Mouse (Mus musculus) erythroblast, embryonic 14.5 days (primary cell): ENCODE results near the gene Cdk5.

Source experiments
- GATA1 ChIP-seq: IDR thresholded peaks from 2 replicates; pipeline ENCODE4 v1.6.1; 2012; ENCODE audit warnings: low read length, inconsistent platforms, mixed read lengths
- TAL1 ChIP-seq: IDR thresholded peaks from 3 replicates; pipeline ENCODE4 v1.6.1; 2012; ENCODE audit warnings: low read length, inconsistent platforms, mixed read lengths

DNA sequence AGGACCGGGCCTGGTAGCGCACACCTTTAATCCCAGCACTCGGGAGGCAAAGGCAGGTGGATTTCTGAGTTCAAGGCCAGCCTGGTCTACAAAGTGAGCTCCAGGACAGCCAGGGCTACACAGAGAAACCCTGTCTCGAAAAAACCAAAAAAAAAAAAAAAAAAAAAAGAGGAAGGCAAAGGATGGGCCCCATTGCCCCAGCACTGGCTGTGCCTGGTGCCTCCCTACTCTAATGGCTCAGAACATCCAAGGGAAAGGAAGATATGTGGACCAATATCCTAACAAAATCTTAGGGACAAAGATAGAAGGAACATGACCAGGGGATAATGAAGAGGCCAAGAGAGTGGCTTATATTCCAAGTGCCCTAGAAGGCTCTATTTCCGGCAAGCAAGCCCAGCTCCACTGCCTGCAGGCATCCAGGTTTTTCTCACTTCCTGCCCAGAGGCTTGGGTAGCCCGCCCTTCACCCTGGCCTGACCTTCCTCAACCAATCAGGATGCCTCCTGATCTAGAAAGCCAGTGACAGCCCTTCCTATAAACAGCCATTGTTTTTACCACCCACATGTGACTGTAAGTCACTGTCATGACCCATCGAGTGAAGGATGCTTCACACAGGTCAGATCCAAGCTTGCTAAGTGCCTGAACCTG is 34.2 kb downstream of the Cdk5 start:
- no peak for TF ChIP-seq GATA1
- TF ChIP-seq TAL1 = no peak
